Mouse (Mus musculus) 3T3-L1 (cell line): Measurements from ENCODE around the gene Mucl3.
A peak's percentile ranks its signal among the peaks of the same experiment; 100 is the strongest.

Experiments
- DNase-seq: peaks from one replicate; pipeline ENCODE4 v3.0.0-alpha.2; 2015; ENCODE audit warnings: low read depth, low spot score

Gene Mucl3

GRCm38 (mm10) chr17:35643609-35644236, at the start of gene Mucl3:
Gene Mucl3 (minus strand): TSS chr17:35643695.
- DNase-seq, result no peak

GRCm38 (mm10) chr17:35692368-35692767, 48.9 kb upstream of the Mucl3 start:
- DNase-seq, result no peak

GRCm38 (mm10) chr17:35691811-35692210, 48.3 kb upstream of the Mucl3 start:
- no peak for DNase-seq

GRCm38 (mm10) chr17:35689936-35690645, 46.6 kb upstream of the Mucl3 start:
- no peak for DNase-seq

- DNase-seq, result no peak
These were observed 45.1 kb upstream of the Mucl3 start for GRCm38 (mm10) chr17:35688347-35689175.

- DNase-seq, result no peak
These were observed 41.6 kb upstream of the Mucl3 start for GRCm38 (mm10) chr17:35685061-35685460.

- DNase-seq, result no peak
These were observed 38.5 kb upstream of the Mucl3 start for GRCm38 (mm10) chr17:35681986-35682385.

- no peak for DNase-seq
These were observed 37.1 kb upstream of the Mucl3 start for GRCm38 (mm10) chr17:35680591-35680990.

- peak; percentile 100 for DNase-seq
These were observed 30.0 kb upstream of the Mucl3 start, which contains the start of gene Gtf2h4 for GRCm38 (mm10) chr17:35673416-35674035. Gene Gtf2h4 (minus strand): TSS chr17:35673739.

- no peak for DNase-seq
These were observed 29.0 kb upstream of the Mucl3 start for GRCm38 (mm10) chr17:35672527-35672926.

- DNase-seq, result no peak
These were observed 28.4 kb upstream of the Mucl3 start for GRCm38 (mm10) chr17:35671846-35672245.

GRCm38 (mm10) chr17:35669731-35670130, 26.2 kb upstream of the Mucl3 start:
- no peak for DNase-seq

GRCm38 (mm10) chr17:35667334-35668065, 24.0 kb upstream of the Mucl3 start, which contains the start of gene Vars2:
Gene Vars2 (minus strand): TSS chr17:35667592.
- peak; percentile 95 for DNase-seq

GRCm38 (mm10) chr17:35666851-35667256, 23.4 kb upstream of the Mucl3 start:
- peak; percentile 29 for DNase-seq

GRCm38 (mm10) chr17:35665957-35666515, 22.5 kb upstream of the Mucl3 start:
- DNase-seq, result peak; percentile 78

- DNase-seq, result no peak
These were observed 9.6 kb upstream of the Mucl3 start for GRCm38 (mm10) chr17:35653086-35653485.

- no peak for DNase-seq
These were observed 5.9 kb upstream of the Mucl3 start for GRCm38 (mm10) chr17:35649429-35649828.

GRCm38 (mm10) chr17:35639352-35639751, 4.1 kb downstream of the Mucl3 start:
- DNase-seq, result no peak

GRCm38 (mm10) chr17:35638475-35639190, 4.9 kb downstream of the Mucl3 start:
- DNase-seq, result peak; percentile 72

- DNase-seq, result peak; percentile 72
These were observed 7.1 kb downstream of the Mucl3 start for GRCm38 (mm10) chr17:35636363-35636762.
